Mouse (Mus musculus) liver, embryonic 14.5 days (tissue): ENCODE data around the gene CN725425. TPM values are rescaled to one million over a fixed set of nuclear protein-coding genes. Genes with fewer than 3 reads are reported as not detected.

Experiments used
- ATAC-seq: fragments of 200-750 bp; cut with Nextera tagmentation; 2 replicates; pipeline ENCODE4 v1.8.0; 2017; ENCODE audit warnings: moderate number of reproducible peaks, mild to moderate bottlenecking, moderate library complexity; ENCODE audit not compliant: insufficient read depth
- DNase-seq, 3 experiments: peaks; one replicate each; pipeline ENCODE4 v3.0.0-alpha.2; 2012 to 2013; ENCODE audit warnings: low read depth in 3 of 3, low spot score in 3 of 3
- H3K27ac ChIP-seq: fragments of 300-500 bp; sonication (generic); 2 replicates; pipeline ENCODE4 v1.5.1; 2014; ENCODE audit warnings: moderate library complexity, mild to moderate bottlenecking, control low read depth, inconsistent platforms
- H3K27me3 ChIP-seq: fragments of 300-500 bp; sonication (generic); 2 replicates; pipeline ENCODE4 v1.6.1; 2014; ENCODE audit warnings: mild to moderate bottlenecking, low read length, moderate library complexity; ENCODE audit not compliant: control insufficient read depth, insufficient read depth
- H3K36me3 ChIP-seq: fragments of 300-500 bp; sonication (generic); replicated peaks from 2 replicates; pipeline ENCODE4 v1.6.1; 2014; ENCODE audit warnings: low read depth; ENCODE audit not compliant: control insufficient read depth, insufficient read depth
- H3K4me1 ChIP-seq, 2 experiments: fragments of 200-500 bp in 1 of 2; fragments of 300-500 bp in 1 of 2; sonication (generic) in 1 of 2; replicated peaks; 2 replicates each; pipeline ENCODE4 v1.6.1; 2012 to 2014; ENCODE audit warnings: antibody characterized with exemption in 1 of 2, inconsistent platforms in 1 of 2, low read length in 1 of 2; ENCODE audit not compliant: control insufficient read depth in 2 of 2, insufficient read depth in 2 of 2
- H3K4me2 ChIP-seq: fragments of 300-500 bp; sonication (generic); 2 replicates; pipeline ENCODE4 v1.6.1; 2014; ENCODE audit warnings: low read depth, mild to moderate bottlenecking, control low read depth, moderate library complexity
- H3K4me3 ChIP-seq, 2 experiments: fragments of 200-500 bp in 1 of 2; fragments of 300-500 bp in 1 of 2; sonication (generic) in 1 of 2; 2 replicates each; pipeline ENCODE4 v1.5.1; 2012 to 2014; ENCODE audit warnings: low read depth in 2 of 2, low read length in 2 of 2, mild to moderate bottlenecking in 2 of 2, control low read depth in 1 of 2, inconsistent platforms in 1 of 2, moderate library complexity in 1 of 2; ENCODE audit not compliant: insufficient read depth in 1 of 2
- H3K9ac ChIP-seq: fragments of 300-500 bp; sonication (generic); replicated peaks from 2 replicates; pipeline ENCODE4 v1.6.1; 2014; ENCODE audit warnings: mild to moderate bottlenecking, control low read depth, moderate library complexity
- H3K9me3 ChIP-seq: fragments of 300-500 bp; sonication (generic); 2 replicates; pipeline ENCODE4 v1.6.1; 2016; ENCODE audit warnings: low read length, mixed read lengths; ENCODE audit not compliant: control insufficient read depth
- CTCF ChIP-seq: IDR thresholded peaks from 2 replicates; pipeline ENCODE4 v1.5.1; 2016; ENCODE audit warnings: antibody characterized with exemption, low read depth, control low read depth
- EP300 ChIP-seq: IDR thresholded peaks from 2 replicates; pipeline ENCODE4 v1.6.1; 2016; ENCODE audit warnings: antibody characterized with exemption, low read depth
- WGBS: fragments of 180-500 bp; shearing (Covaris S2); extraction: QIAGEN DNeasy Blood & Tissue Kit; methylation state at CpG from one replicate; pipeline ENCODE4 v1.1.7; 2014; ENCODE audit not compliant: insufficient replicate concordance; 5-methylcytosine and 5-hydroxymethylcytosine counted together
- polyA plus RNA-seq, 2 experiments: library from polyadenylated mRNA; depleted of rRNA in 1 of 2; stranded (reverse) in 1 of 2; unstranded in 1 of 2; fragments of >200 nt; fragmentation: Nextera tagmentation in 1 of 2; extraction: Ambion mirVana in 1 of 2; gene quantifications; 2 replicates each; pipeline versions ENCODE4 v1.2.1 to v1.2.3; 2012 to 2014

Gene CN725425
- polyA plus RNA-seq, 2 experiments: 0.02 to 0.05 TPM

DNA sequence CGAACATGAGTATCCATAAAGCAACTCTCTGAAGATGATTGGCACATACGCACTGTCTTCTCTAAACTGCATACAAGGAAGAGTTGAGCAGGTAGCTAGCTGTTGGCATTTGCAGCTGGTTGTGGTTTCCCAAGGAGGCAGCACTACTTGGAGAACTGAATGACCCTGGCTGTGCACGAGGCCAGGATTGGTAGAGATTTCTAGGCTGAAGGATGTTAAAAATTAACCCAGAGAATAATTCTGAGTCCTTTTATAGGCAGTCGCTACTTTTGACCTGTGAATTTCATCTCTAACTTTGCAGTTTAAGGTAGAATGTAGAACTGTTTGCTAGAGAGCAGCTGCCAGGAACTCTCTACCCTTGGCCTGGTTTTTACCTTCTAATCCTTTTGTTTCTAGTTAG is 69.2 kb downstream of the CN725425 start:
- Histone ChIP-seq H3K27me3 (no peaks in the 10 kb centered on the region), H3K4me2 (no peak overlapping the region), H3K4me3 (no peak overlapping the region), H3K27ac (no peak overlapping the region), H3K36me3 (no peaks in the 10 kb centered on the region), H3K9me3 (no peaks in the 10 kb centered on the region), H3K9ac (no peak overlapping the region), H3K4me1 (no peaks in the 10 kb centered on the region)
- 59% methylated on average over 4 of the region's 4 CpGs for WGBS
- ATAC-seq (no peak), DNase-seq (no peak)
- TF ChIP-seq EP300 (no peak), CTCF (no peak)

DNA sequence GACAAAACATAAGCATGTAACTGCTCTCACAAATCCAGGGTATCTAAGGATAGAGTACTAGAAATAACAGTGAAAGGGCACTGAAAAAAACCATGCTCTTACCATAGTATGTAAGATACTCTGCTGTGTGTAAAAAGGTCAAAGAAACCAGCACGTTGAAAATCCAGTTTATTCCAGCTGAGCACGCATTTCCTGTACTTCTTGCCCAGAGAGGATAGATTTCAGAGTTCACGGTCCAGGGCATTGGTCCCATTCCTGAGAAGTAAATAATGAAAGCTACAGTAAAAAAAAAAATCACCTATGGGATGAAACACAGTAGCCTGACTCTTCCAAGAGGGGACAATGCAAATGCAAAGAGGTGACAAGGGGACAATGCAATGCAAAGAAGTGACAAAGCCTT is 76.7 kb downstream of the CN725425 start:
- no peaks in the 10 kb centered on the region for H3K9me3 ChIP-seq
- H3K9ac ChIP-seq: no peak overlapping the region
- no peak for ATAC-seq
- no peaks in the 10 kb centered on the region for H3K4me1 ChIP-seq
- no peak for DNase-seq
- H3K4me3 ChIP-seq: no peak overlapping the region
- 49% methylated on average over 3 of the region's 3 CpGs for WGBS
- H3K27me3 ChIP-seq: no peaks in the 10 kb centered on the region
- no peak overlapping the region for H3K27ac ChIP-seq
- H3K36me3 ChIP-seq: no peaks in the 10 kb centered on the region
- no peak for TF ChIP-seq EP300
- no peak for TF ChIP-seq CTCF
- H3K4me2 ChIP-seq: no peak overlapping the region

GRCm38 (mm10) chr15:91279571-91279970 is 80.3 kb downstream of the CN725425 start:
- no peak overlapping the region for H3K27ac ChIP-seq
- WGBS: 73% methylated on average over 5 of the region's 5 CpGs
- ATAC-seq: no peak
- H3K4me3 ChIP-seq: no peak overlapping the region
- DNase-seq: no peak
- H3K27me3 ChIP-seq: no peaks in the 10 kb centered on the region
- TF ChIP-seq EP300: no peak
- TF ChIP-seq CTCF: no peak
- H3K36me3 ChIP-seq: no peaks in the 10 kb centered on the region
- no peak overlapping the region for H3K9ac ChIP-seq
- no peaks in the 10 kb centered on the region for H3K4me1 ChIP-seq
- no peak overlapping the region for H3K4me2 ChIP-seq
- no peaks in the 10 kb centered on the region for H3K9me3 ChIP-seq

- ATAC-seq: no peak
- no peak for TF ChIP-seq EP300
- no peak for TF ChIP-seq CTCF
- Histone ChIP-seq H3K27ac (no peak overlapping the region), H3K9ac (no peak overlapping the region), H3K4me3 (no peak overlapping the region), H3K27me3 (no peaks in the 10 kb centered on the region), H3K4me1 (no peaks in the 10 kb centered on the region), H3K9me3 (no peaks in the 10 kb centered on the region), H3K4me2 (no peak overlapping the region), H3K36me3 (no peaks in the 10 kb centered on the region)
- WGBS: 69% methylated on average over 5 of the region's 5 CpGs
- DNase-seq: no peak
Measured at GRCm38 (mm10) chr15:91281521-91281920, 82.2 kb downstream of the CN725425 start.

GRCm38 (mm10) chr15:91282822-91283221 is 83.5 kb downstream of the CN725425 start:
- DNase-seq: no peak
- TF ChIP-seq CTCF (no peak), EP300 (no peak)
- no peaks in the 10 kb centered on the region for H3K27me3 ChIP-seq
- WGBS: 72% methylated on average over 7 of the region's 7 CpGs
- no peak overlapping the region for H3K4me2 ChIP-seq
- H3K9ac ChIP-seq: no peak overlapping the region
- H3K4me1 ChIP-seq: no peaks in the 10 kb centered on the region
- no peak overlapping the region for H3K27ac ChIP-seq
- no peak overlapping the region for H3K4me3 ChIP-seq
- H3K36me3 ChIP-seq: no peaks in the 10 kb centered on the region
- no peaks in the 10 kb centered on the region for H3K9me3 ChIP-seq
- ATAC-seq: no peak

DNA sequence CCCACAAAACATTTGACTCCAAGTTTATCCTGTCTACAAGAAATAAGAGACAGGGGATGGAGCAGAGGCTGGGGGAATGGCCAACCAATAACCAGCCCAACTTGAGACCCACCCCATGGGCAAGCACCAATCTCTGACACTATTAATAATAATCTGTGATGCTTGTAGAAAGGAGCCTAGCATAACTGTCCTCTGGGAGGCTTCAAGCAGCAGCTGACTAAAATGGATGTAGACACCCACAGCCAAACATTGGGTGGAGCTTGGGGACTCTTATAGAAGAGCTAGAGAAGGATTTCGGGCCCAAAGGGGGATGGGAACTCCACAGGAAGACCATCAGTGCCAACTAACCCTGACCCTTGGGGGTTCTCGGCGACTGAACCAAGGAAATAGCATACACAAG is 84.1 kb downstream of the CN725425 start:
- Histone ChIP-seq H3K27ac (no peak overlapping the region), H3K4me3 (no peak overlapping the region), H3K9ac (no peak overlapping the region), H3K27me3 (no peaks in the 10 kb centered on the region), H3K4me1 (no peaks in the 10 kb centered on the region), H3K9me3 (no peaks in the 10 kb centered on the region), H3K36me3 (no peaks in the 10 kb centered on the region), H3K4me2 (no peak overlapping the region)
- WGBS: 56% methylated on average over 3 of the region's 3 CpGs
- ATAC-seq: no peak
- no peak for DNase-seq
- TF ChIP-seq CTCF (no peak), EP300 (no peak)
